Mouse (Mus musculus) MN1 (cell line): ENCODE results near the gene Igfbpl1.

ENCODE experiments used
- DNase-seq: peaks from one replicate; pipeline ENCODE4 v3.0.0-alpha.2; 2016; ENCODE audit warnings: low spot score

The Igfbpl1 gene

DNA sequence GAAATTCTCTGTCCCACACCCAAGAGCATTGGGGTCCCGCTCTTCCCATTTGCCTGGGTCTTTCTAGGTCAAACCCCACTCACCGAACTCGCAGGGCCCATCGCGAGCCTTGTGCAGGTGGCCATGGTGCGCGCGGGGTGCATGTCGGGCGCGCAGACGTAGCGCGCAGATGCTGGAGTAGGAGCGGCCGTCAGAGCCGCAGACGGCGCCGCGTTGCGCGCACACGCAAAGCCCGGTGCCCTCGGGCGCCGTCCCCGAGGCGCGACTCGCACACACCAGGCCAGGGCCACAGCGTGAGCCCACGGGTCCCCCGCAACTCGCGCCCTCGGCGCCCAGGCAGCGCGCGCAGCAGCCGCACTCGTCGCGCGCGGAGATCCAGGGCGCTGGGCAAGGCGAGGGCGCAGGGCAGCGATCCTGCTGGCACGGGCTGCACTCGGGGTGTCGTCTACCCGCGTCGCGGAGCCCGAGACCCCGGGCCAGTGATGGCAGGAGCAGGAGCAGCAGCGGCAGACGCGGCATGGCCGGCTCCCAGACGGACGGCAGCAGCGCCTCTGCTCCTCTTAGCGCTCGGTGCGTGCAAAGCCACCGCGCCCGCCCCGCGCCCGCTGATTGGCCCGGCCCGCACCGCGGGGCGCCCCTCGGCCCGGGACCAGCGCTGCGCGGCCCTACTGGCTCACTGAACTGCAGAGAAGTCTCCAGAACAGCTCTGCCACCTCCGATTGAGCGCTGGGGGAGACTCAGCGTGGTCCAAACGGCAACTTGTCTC, at the start of gene Igfbpl1:
Gene Igfbpl1, minus strand, starts transcription at position 649 of the 766 bp plus-strand sequence.
- no peak for DNase-seq

DNA sequence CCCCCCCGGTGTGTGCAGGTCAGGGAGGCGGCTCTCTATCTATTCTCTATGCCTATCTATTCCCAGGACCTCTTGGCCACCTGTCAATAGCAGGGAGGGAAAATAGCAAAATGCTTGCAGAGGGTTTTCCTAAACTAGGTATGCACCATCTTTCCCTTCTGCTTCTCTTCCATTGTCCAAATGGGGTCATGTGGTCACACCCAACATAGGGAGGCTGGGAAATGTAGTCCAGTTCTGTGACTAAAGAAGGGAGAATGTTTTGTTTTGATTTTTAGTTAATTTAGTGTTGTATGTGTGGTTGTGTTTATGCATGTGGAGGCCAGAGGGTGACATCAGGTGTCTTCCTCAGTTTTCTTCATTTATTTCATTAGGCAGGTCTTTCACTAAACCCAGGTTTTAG, 45.4 kb upstream of the Igfbpl1 start:
- DNase-seq, result no peak

DNA sequence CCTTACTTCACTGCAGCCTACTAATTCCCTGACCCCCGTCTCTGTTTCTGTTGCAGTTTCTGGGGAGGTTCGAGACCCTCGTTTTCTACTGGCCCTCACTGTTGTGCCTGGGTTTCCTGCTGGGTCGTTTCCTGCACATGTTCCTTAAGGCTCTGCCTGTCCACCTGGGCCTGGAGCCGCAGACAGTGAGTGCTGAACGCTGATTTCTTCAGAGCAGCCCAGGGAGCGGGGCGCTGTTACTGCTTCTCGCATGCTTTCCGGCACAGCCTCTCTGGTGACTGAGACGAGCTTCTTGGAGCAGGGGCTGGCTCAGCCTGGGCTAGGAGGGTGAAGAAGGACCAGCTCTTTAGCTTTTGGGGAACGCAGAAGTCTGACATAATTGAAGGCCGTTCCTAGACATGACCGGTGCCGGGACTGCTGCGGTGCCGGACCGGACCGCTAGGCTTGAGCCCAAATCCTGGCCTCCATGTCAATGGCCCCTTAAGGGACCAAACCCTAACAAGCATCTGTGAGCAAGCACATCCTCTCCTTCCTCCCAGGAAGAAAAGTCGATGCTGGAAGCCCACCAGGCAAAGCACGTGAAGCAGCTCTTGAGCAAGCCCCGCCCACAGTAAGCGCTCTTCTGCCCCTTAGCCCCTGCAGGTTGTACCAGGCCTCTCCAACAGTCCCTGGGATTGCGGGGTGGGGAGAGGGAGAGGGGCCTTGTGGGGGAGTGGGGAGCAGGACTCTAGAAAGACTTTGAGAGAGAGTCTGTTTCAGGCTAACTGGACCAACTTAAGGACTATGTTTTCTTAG, 42.5 kb upstream of the Igfbpl1 start:
- no peak for DNase-seq

DNA sequence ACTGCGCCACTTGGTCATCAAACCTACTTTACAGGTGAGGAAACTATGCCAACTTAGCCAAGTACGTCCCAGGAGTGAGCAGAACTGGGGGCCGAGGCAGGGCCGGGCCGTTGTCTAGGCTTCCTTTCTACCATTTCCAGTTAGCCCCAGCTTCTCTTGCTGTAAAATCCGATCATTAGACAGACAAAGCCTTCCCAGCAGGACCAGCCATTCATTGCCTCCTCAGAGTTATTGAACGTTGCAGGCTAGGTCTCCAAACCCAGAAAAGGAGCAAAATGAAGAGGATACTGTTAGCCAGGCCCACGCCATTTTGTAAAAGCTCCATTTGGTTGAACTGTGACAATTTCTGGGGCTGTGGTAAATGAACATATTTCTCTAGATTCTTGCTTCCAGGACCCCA, 40.7 kb upstream of the Igfbpl1 start:
- no peak for DNase-seq

DNA sequence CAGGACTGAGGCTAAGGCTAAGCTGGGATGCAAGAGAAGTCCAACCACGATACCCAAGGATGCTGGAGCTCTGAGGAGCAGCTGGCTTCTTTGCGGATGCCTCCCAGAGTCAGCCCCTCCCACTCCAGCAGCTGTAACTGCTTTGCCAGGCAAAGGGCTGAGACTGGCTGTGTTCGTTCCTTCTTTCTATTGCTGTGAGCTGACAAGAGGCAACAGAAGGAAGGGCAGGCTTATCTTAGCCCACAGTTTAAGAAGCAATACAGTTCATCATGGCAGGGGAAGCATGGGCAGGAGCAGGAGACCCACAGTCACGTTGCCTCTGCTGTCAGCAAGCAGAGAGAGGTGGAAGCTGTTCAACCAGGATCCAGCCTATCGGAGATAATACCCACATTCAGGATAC, 34.4 kb upstream of the Igfbpl1 start:
- DNase-seq, result no peak

DNA sequence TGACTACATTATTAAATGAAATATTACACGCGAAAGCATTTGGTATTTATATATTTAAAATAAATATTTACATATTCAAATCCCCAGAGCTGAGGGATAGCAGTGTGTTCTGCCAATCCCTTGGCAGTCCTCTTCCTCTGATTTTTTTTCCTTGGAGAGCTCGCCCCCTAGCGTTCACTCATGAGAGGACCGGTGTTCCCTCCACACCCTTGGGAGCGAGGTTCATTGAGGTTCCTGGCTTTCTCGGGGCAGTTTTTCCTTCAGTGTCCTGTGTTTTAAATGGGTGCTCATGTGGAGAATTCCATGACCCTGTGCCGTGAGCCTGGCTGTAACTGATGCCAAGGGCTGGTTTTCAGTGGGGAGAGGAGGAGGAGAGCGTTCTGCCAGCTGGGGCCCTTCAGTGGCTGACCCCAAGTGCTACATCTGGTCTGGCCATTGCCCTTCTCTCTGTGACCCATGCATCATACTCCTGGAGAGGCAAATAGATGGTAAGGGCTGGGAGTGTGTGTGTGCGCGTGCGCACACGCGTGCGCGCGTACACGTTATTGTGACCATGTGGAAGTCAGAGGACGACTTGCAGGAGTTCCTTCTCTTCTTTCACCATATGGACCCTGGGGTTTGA, 29.2 kb upstream of the Igfbpl1 start:
- DNase-seq, result peak; percentile 78

DNA sequence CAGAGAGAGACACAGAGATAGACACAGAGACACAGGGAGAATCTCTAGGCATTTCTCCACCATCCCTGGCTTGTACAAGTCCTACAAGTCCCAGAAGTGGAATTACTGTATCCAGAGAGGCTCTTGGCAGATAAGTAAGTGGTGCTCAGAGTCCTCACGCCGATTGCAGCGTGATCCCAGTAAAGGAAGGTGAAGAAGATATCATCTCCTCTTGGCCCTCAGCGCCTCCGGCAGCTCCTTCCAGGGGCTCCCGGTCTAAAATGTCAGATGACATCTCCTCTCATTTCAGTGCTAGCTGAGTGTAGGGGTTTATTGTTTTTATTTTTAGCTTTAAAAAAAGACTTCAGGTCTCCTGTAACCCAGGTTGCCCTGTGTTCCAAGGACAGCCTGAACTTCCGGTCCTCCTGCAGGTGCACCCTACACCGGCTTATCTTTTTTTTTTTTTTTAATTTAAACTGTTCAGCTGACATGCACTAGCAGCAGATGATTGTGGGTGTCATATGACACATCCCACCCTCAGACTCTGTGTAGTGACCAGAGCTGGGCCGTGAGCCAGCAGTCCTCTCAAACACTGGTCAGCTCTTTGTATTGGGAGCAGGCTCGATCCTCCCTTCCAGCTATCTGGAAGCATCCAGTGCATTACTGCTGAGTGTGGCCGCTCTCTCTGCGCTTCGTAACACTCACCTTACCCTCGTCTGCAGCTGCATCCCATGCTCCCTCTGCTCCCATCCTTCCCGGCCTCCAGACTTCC, 26.9 kb upstream of the Igfbpl1 start:
- peak; percentile 43 for DNase-seq

DNA sequence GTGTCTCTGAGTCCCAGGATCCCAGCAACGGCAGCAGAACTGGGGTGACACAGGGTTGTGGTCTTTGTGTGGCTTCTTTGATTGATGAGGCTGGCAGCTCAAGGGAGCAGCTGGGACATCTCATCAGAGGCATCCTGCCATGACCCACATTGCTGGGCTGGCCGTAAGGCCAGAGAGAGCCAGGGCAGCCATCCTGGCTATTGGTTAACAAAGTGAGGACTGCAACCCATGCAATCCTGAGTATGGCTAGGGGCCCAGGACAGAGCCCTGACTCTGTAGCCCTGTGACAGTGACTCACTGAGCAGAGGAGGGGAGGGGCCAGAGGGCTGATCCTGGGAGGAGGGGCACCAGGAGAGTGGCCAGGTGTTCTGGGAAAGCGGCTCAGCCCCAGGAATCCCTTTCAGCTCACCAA, 24.9 kb upstream of the Igfbpl1 start:
- peak; percentile 56 for DNase-seq

DNA sequence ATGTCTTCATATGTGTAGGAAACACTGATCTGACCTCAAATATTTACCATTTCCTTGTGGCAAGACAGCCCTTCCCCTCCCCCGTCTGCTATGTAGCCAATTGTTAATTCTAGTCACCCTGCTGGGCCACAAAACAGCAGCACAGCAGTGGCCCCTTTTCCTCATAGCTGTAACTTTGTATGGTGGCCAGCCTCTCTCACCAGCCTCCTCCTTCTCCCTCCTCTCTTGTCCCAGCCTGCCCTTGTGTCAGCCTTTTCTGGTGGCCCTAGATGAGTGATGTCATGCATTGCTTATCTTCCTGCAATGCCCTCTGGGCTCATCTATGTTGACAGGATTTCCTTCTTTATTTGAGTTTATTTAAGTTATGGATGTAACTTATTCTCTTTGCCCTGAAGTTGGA, 22.7 kb upstream of the Igfbpl1 start:
- no peak for DNase-seq

DNA sequence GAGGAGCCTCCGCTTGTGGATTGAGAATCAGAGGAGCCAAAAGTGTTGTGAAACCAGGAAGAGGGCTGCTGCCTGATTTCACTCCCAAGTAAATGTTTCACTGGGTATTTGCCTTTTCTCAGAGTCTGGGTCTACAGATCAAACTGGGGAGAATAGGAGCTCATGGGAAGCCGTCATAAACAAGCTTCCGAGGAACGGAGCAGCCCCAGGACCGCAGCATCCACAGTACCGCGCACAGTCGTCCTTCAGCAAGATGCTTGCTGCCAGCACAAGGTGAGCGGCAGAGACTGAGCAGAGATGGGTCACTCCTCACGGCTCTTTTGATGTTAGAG, 22.1 kb upstream of the Igfbpl1 start:
- no peak for DNase-seq

DNA sequence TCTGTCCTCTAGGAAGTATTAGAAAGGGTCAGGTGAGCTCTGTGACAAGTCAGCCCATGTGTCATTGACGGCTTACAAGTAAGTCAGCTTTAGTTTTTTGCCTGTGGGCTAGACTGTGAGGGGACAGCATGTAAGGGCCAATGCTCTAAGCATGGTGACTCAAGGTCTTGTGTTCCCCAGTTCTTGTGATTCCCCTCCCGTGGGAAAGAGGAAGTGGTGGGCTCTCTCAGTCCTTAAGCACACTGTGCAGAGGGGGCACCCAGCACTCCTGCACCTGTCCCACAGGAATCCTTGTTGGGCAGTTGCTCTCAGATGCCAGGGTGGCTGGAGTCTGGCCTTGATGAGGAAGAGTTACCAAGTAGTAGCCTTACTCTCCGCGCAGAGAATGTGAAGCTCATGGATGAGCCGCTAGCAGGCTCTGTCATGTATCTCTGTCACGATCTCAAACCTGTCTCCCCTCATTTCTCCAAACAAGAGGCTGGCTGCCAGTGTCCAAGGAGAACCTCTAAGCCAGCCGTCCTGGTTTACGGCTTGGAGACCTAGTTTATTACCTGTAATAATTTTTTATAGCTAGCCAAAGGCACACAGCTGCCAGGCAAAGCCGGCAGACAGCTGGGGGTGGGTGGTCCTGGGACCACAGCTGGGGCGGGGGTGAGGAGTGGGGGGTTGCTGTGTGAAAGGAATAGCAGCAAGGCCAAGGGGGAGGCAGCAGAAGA, 21.5 kb upstream of the Igfbpl1 start, which contains the start of gene Stra6l:
Gene Stra6l, plus strand, starts transcription at position 556 of the 716 bp plus-strand sequence.
- DNase-seq, result no peak

DNA sequence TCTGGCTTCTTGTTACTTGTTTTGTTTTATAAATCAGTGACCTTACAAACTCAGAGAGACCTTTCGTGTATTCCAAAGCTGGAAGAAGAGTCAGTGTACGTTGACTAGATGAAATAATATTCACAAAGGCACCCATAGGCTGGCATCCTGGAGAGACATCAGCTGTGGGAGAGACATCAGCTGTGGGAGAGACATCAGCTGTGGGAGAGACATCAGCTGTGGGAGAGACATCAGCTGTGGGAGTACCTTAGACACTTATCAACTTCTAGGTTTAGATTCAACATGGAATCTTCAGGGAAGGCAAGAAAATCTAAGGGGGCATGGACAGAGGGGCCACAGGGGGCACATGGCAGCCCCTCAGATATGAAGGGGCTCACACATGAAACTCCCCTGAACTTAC, 19.5 kb upstream of the Igfbpl1 start:
- no peak for DNase-seq

DNA sequence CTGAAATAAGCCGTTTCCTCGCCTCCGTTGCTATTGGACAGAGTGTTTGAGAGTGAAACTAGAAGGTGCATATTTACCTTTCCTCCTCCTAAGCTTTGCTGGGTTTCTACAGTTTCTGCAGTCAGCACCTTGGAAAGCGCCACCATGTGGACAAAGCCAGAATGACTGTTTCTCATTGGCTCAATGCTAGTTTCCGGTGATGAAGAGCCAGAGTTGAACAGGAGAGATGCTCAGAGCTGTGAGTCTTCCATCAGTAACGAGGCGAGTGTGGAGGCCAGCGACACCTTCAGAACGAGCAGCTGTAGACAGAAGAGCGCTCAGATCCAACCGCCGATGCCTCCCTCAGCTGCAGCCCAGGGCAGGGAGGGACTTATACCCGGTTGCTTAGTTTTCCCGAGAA, 17.6 kb upstream of the Igfbpl1 start:
- DNase-seq, result no peak

DNA sequence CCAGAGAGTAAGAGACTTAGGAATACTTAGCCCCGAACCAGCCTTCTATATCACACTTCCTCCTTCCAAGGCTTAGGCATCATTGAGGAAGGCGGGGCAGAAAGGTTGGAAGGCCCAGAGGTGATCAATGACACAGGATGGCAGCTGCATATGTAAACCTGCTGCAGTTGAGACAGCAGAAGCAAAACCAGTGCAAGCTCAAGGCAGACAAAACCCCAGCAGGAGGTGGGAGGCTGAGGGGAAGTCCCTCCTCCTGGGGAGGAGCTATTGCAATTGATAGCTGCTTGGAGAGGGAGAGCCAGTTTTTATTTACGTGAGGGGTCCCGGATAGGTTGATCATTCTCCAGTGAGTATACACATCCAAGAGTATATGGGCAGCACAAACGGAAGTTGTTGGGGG, 6.7 kb upstream of the Igfbpl1 start:
- no peak for DNase-seq

DNA sequence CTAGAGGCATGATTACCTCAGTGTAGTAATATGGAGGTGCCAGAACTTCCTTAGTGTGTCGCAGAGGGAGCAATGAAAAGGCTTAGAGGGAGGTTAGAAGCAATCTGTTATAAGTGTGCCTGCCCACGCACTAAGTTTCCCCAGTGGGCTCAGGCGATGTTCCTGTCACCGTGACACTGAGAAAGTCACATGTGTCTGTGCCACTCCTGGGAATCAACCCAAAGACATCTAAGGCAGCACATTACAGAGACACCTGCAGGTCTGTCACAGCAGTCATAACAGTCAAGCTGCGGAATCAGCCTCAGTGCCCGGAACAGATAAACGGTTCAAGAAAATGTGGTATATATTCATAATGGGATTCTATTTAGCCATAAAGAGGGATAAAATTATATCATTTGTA, 5.3 kb upstream of the Igfbpl1 start:
- DNase-seq, result no peak

DNA sequence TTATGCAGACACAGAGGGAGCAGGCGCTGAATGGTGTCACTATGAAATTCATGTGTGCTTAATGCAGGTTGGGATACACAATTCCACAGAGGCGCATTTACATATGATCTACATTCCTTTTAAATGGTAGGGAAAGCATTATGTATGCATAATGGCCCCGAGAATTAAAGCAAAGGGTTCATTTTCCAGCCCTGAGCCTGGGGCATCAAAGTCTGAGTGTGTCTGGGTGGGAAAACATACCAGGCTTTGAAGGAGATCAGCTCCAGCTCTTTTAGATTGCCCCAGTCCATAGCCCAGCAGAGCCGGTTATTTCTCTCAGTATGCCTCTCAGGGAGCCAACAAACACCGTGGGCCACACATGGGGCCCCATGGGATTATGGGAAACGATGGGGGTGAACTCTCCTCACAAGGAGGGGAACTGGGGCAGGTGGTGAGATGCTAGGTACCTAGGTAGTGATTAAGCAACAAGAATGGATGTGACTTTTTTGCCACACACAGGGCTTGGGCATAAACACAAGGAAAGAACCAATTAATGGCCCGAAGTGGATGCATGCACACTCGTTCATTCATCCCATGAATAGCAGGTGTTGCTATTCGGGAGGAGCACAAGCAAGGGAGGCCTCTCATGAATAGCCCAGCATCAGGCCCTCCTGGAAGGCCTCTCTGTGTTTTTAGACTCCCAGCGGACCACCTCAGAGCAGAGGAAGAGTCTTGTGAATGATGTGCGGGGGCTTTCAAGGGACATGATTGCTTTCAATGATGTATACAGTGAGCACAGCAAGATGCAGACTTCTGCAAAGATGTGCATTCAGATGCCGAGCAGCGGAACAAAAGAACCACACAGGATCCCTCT, 3.4 kb upstream of the Igfbpl1 start:
- DNase-seq, result no peak

DNA sequence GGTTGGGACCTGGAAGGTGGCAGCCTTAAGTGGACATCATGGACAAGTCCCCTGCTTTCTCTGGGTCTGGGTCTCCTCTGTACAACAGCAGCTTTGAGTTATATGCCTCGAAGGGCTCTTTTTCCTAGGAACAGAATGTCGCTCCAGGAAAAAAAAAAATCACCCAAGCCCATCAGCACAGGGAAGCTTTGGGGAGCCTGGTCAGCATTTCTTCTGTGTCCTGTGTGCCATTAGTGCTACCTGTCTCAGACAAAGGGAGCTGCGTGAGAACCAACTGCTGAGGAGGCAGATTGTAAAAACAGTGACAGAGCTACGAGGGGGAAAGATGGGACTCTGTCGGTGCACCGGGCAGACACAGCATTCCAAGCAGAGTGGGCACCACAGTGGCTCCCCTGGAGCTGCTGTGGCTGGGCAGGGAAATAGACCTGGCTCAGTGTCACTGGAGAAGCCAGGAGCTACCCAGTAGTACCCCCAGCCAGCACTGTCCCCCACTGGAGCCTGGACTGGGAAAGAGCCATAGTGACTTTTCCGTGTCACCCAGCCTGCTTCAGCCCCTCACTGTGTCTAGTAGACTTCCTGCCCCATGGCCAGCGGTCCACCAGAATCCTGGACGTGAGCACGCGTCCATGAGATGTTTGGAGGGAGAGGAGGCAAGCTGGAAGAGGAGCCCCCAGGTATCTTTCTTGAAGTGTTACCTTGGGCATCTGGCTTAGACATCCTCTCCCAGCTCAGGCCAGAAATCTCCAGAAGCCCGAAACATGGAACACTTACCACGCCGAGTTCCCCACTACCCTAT, 1.8 kb downstream of the Igfbpl1 start:
- DNase-seq, result no peak

DNA sequence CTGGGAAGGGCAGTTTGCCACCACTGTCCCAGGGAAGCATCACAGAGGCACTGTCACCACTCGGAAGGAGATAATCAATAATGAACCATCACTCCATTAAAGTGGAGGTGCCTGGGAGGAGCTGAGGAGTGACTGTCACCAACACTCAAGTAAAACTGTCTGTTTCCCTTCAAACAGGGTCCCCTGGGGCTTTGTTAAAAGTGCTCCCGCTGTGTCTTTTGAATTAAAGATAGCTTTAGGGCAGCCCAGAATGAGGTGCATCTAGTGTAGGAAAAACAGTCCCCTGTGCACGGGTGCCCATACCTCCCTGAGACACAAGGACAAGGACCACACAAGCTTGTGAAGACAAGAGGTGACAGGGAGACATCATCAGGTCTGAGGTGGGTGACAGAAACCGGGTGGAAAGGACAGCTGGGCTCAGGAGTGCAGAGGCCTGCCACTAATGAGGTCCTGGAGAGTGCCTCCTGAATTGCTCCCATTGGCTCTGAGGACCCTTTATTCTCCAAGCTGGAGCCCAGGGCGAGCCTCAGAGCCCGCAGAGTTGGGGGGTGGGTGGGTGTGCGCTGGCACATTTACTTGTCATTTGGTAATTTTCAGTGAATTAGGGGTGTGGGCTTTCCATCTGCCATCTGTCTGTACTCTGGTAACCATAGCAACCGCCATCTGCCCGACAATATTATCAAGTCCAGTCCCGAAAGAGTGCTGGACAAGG, 2.5 kb downstream of the Igfbpl1 start:
- peak; percentile 27 for DNase-seq
